Mouse (Mus musculus) right cerebral cortex, postnatal 4 days (tissue): ENCODE results near the gene Lrp2bp.

Experiments
- DNase-seq: peaks from one replicate; pipeline ENCODE4 v3.0.0-alpha.2; 2022

Lrp2bp gene

GRCm38 (mm10) chr8:46036217-46036616 is 37.1 kb downstream of the Lrp2bp start:
- DNase-seq, result no peak

- no peak for DNase-seq
Observed at GRCm38 (mm10) chr8:46039666-46040065, 40.6 kb downstream of the Lrp2bp start.

GRCm38 (mm10) chr8:46040260-46040659 is 41.2 kb downstream of the Lrp2bp start:
- DNase-seq, result no peak

GRCm38 (mm10) chr8:46072798-46073197 is 73.7 kb downstream of the Lrp2bp start:
- no peak for DNase-seq

- DNase-seq, result no peak
Observed at GRCm38 (mm10) chr8:46073540-46074140, 74.5 kb downstream of the Lrp2bp start.

GRCm38 (mm10) chr8:46075223-46075622 is 76.1 kb downstream of the Lrp2bp start:
- no peak for DNase-seq

- no peak for DNase-seq
Observed at GRCm38 (mm10) chr8:46078866-46079265, 79.8 kb downstream of the Lrp2bp start.
